Mouse (Mus musculus) liver, postnatal 0 days (tissue): Measurements from ENCODE around the gene Figla.
"Not testable (repeated sequence)": the region's sequence is repeated elsewhere in the genome, so short reads cannot be mapped to it uniquely, and the experiment has no call there.

Experiments
- CTCF ChIP-seq: sonication (generic); IDR thresholded peaks from 2 replicates; pipeline ENCODE4 v1.5.1; 2016; ENCODE audit warnings: antibody characterized with exemption, low read depth
- EP300 ChIP-seq: IDR thresholded peaks from 2 replicates; pipeline ENCODE4 v1.6.1; 2016; ENCODE audit warnings: antibody characterized with exemption, low read depth, mild to moderate bottlenecking

DNA sequence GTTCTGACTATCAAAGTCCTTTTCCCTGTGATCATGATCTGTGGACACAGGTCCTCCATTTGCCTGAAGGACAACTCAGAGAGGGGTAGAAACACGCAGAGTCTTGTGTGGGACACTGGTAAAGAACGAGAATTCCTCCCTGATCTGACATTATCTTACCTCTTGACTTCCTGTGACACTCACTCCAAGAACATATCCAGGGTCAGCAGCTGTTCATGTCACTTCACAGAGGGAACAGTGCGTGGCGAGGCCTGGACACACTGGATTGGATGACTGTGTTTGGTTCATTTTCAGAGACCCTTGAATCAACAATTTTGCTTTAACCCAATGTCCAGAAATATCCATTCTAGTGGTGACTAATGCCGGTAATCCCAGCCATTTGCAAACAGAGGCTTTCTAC lies 26.4 kb upstream of the Figla start:
- not testable (repeated sequence) for TF ChIP-seq CTCF, EP300
